Mouse (Mus musculus): ENCODE results near the gene Glg1.
"Not testable (repeated sequence)": the region's sequence is repeated elsewhere in the genome, so short reads cannot be mapped to it uniquely, and the experiment has no call there.

The Glg1 gene

DNA sequence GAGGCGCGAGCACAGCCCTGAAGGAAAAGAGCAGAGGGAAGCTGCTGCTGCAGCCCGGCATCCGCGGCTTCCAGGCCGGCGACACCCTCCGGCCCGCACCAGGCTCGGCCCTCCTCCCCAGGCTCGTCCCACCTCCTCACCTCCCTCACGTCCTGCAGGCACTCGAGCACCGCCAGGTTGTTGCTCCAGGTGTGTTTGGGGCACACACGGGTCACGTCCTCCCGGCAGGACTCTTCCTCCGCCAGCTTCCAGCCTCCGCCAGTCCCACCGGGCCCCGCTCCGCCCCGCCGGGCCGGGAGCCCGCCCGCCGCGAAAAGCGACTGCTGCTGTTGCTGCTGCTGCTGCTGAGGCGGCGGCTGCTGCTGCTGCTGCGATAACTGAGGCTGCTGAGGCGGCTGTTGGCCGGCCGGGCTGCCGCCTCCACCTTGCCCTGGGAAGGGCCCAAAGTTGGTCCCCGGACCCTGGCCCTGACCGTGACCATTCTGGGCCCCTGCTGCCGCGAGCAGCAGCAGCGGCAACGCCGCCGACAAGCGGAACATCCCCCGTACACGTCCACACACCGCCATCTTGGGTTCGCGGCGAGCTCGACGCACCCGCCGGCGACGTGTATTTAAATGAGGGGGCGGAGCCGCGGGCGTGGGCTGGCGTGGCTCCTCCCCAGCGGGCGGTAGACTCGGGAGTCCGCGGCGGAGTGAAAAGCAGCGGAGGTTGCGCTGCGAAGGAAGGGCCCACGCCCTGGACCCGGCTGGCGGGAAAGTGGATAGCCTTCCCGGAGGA, at the start of gene Glg1:
Gene Glg1 (minus strand): TSS at position 586 of the 777 bp plus-strand sequence.
- DNase-seq (ENCODE audit: extremely low spot score, low spot score) = peak; percentile 95

DNA sequence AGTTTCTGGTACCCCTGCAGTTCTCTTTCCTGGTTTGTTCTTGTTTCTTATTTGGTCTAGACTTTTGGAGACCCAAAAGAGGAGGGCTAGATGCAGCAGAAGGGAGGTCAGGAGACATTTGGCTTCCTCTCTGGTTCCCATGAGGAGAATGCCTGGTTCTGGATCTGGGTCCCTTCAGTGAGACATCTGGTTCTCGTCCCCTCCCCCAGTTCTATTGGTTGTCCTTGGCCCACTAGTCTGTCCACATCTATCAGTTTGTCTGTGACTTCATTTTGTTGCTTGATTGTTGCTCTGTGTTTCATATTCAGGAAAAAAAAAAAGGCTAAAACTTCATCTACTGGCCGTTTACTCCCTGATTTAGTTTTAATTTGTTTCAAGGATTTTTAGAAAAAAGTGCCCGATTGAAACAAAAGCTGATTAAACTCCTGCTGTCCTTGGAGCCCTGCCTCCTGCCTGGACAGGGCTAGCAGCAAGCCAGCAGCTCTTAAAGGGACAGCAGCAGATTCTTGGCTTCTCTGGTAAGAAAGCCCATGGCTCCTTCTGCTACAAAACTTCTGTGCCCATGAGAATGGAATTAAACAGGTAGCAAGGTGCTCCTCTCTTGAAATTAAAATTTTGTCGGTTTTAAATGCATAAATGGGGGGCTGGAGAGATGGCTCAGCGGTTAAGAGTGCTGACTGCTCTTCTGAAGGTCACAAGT, 46.2 kb upstream of the Glg1 start:
- no peak for DNase-seq (ENCODE audit: extremely low spot score, low spot score)

DNA sequence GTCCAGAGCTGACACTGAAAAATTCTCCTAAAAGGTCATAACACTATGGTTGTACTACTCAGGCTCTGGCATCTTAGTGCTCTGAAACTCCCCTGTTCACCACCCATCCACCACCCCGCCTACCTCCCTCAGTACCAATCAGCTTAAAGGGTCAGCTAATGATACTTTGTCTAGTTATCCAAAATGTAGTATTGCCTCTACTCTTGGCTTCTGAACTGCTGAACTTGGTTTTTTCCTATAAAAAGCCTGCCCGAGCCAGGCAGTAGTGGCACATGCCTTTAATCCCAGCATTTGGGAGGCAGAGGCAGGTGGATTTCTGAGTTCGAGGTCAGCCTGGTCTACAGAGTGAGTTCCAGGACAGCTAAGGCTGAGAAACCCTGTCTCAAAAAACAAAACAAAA, 45.3 kb upstream of the Glg1 start:
- DNase-seq (ENCODE audit: extremely low spot score, low spot score) = no peak

DNA sequence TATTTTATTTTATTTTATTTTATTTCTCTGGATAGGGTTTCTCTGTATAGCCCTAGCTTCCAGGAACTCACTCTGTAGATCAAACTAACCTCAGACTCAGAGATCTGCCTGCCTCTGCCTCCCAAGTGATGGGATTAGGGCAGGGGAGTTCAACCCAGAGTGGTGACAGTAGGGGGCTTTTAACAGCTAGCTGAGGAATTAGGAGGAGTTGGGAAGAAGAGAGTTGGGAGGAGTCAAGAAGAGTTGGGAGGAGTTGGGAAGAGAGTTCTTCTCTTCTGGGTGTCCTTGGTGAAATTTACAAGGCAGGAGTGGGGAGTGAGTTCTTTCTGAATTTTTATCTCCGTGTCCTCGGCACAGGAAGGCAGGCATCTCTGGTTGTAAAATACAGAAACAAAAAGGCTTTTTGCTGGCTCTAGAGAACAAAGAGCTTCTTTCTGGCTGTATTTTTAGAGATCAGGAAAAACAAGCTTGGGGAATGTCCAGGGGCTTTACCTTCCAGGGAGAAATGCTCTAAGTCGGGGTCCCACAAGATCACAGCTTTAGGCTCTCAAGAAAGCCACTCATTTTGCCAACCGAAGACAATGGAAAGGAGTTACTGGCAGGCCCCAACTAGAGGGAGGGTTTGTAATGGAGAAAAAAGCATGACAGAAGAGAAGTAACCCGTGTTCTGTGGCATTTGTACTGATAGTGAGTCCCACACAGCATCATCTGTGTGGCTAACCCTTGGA, 44.2 kb upstream of the Glg1 start:
- DNase-seq (ENCODE audit: extremely low spot score, low spot score) = not testable (repeated sequence)

DNA sequence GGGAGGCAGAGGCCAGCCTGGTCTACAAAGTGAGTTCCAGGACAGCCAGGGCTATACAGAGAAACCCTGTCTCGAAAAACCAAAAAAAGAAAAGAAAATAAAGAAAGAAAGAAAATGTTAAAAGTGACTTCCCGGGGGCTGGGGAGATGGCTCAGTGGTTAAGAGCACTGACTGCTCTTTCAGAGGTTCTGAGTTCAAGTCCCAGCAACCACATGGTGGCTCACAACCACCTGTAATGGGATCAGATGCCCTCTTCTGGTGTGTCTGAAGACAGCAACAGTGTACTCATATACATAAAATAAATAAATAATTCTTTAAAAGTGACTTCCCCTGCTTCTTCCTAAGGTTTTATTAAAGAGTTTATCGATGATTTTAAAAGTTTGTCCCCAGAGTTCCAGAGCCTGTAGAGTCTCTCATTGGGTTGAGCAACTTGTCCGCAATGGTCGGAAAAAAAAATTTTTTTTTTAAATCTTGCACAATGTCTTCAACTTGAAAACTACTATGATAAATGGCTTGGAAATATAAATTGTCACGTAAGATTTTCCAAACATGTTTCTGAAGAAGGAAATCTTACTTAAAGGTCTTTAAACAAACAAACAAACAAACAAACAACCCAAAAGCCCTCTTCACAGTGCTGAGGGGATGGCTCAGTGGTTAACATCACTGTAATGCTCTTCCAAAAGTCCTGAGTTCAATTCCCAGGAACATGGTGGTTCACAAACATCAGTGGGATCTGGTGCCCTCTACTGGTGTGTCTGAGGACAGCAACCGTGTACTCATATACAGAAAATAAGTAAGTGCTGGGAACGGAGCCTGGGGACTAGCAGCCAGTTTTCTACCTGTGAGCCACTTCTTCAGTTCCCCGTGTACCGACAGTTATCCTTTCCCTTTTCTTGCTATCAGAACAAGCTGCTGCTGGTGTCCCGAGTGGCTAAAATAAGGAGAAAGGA, 41.9 kb upstream of the Glg1 start:
- no peak for DNase-seq (ENCODE audit: extremely low spot score, low spot score)

DNA sequence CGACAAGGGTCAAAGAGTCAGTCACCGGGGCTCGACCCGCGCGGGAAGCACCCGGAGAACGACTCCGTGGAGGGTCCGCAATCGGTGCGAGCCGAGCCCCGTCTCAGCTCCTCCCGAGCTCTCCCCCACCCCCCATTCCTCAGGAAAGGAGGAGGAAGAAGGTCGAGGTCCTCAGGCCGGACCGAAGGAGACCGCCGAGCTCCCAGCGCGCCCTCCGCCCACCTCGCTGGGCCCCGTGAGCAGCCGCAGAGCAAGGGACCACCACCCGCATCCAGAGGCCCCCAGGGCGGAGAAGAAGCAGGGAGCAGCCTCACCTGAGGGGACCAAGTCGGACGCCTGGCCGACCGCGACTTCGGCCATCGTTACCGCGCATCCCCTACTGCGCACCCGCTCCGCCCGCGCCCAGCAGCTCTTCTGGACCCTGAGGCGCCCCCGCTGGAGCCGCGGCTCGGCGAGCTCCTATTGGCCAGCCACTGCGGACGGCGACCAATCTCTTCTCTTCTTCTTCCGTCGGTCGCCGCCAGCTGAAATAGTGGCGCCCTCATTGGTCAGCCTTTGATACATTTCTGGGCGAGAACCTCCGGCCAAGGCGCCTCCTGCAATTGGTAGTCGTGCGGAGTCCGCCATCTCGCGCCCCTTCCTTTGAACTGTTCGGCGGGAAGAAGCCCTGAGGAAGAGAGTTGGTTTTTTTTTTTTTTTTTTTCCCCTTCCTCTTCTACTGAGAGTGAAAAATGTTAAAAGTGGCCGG, 41.0 kb upstream of the Glg1 start, which contains the start of gene Rfwd3:
Gene Rfwd3 (minus strand): TSS at position 402 of the 748 bp plus-strand sequence.
- DNase-seq (ENCODE audit: extremely low spot score, low spot score) = peak; percentile 93

DNA sequence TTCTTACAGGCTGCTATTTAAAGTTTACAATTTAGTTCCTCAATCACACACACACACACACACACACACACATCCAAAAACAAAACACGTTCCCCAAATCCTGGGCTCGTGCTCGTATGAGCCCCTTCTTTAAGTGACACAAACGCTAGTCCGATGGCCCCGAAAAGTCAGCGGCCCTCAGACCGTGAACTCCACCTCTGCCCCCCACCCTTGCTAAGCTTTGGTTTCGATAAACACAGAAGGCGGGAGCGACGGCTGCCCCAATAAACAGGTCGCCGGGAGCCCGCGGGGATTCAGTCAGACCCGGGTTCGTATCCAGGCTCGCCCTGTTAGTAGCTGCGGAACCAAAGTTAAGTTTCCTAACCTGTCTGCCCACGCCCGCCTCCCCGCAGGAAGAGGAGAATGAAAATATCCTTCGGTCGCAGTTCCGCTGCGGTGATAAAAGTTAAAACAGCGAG, 40.4 kb upstream of the Glg1 start:
- peak; percentile 74 for DNase-seq (ENCODE audit: extremely low spot score, low spot score)

DNA sequence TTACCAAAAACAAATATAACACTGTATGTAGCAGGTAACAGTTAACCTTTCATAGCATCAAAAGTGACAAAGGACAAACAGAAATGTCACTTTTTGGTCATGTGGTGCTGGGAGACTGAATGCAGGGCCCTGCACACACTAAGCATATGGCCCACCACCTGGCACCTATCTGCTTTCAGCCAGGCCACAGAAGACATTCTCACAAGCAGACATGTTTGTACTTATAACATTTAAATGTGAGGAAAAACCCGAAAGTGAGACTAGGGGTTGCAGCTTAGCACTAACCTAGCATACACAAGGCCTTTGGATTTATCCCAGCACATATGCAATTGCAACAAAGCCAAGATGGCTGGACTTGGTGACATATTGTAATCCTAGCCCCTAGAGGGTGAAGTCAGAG, 39.0 kb upstream of the Glg1 start:
- no peak for DNase-seq (ENCODE audit: extremely low spot score, low spot score)

DNA sequence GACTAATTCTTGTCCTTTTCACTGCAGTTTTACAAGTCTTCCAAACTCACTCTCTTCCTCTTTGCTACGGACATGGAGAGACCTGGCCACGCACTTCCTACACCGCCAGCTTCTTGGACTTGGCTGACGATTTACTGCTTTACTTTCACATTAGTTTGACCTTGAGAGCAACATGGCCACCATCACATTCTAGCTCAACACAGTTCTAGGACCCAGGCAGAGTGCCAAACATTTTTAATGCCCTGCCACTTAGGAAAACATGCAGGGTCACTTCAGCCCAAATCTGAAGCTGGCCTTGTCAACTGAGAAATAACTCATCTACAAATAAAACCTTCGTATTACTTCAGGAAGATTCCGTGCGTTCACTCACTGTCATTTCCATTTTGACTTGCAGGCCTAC, 32.7 kb upstream of the Glg1 start:
- DNase-seq (ENCODE audit: extremely low spot score, low spot score) = no peak

DNA sequence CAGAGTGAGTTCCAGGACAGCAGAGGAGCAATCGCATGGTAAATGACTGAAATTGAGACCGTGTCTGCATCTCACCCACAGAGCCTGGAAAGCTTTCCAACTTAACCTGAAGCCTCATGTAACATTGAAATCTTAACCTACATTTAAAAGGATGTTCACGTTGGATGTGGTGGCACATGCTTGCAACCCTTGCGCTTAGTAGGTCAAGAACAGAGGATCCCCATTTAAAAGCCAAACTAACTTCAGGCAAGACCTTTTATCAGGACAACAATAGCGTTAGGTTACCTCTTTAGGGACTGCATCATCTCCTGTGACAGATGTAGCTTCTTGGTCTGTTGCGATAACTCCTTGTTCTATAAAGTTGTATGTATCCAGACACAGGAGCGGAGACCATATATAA, 31.6 kb upstream of the Glg1 start:
- DNase-seq (ENCODE audit: extremely low spot score, low spot score) = no peak

DNA sequence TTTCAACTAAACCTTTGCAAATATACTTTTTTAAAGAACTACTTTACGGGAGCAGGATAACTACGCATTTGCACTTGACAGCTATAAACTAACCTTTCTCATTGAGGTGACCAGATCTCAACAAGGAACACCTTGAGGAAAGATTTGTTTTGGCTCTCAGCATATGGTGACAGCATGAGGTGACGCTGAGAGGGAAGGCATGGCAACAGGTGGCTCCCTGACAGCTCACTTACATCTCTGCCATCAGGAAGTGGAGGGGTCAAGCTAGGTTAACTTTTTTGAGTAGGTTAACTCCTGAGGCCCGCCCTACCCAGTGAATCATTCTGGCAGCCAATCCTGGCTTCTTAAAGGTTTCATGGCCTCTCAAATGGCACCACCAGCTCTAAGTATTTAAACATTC, 26.6 kb upstream of the Glg1 start:
- no peak for DNase-seq (ENCODE audit: extremely low spot score, low spot score)

DNA sequence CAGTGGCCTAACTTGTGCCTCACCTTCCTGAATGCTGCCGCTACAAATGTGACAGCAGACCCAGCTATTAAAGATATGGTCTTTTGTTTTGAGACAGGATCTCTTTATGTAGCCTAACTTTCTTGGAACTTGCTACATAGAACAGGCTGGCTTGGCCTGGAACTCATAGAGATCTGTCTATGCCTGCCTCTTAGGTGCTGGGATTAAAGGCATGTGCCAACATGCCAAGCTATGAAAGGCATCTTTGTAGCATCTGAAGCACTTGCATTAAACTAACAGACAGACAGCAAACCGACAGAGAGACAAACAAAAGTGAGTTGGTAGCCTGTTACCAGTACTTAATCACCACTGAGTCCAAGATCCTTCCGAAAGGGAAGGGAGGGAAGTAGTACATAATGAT, 23.1 kb upstream of the Glg1 start:
- no peak for DNase-seq (ENCODE audit: extremely low spot score, low spot score)

DNA sequence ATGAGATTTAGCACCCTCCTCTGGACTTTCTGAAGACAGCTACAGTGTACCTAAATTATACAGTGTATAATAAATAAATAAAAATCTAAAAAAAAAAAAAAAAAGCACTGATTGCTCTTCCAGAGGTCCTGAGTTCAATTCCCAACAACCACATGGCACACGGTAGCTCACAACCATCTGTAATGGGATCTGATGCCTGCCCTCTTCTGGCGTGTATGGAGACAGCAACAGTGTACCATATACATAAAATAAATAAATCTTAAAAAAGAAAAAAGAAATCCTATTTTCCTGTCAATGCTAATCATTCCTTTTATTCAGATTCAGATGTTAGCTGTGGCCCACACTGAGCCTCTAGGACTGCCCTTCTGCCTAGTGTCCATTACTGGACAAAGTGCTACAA, 9.3 kb upstream of the Glg1 start:
- DNase-seq (ENCODE audit: extremely low spot score, low spot score) = no peak

DNA sequence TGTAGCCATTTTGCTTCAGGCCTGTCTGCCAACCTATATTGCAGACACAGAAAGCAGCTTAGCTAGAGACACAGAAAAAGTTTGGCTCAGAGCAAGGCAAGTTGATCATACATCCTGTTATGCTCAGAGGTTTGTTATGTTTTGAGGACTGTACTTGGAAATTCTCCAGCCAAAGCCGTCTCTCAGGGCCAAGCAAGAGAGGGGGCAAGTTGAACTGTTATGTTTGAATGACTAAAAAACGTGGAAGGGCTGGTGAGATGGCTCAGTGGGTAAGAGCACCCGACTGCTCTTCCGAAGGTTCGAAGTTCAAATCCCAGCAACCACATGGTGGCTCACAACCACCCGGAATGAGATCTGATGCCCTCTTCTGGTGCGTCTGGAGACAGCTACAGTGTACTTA, 7.1 kb upstream of the Glg1 start:
- not testable (repeated sequence) for DNase-seq (ENCODE audit: extremely low spot score, low spot score)

DNA sequence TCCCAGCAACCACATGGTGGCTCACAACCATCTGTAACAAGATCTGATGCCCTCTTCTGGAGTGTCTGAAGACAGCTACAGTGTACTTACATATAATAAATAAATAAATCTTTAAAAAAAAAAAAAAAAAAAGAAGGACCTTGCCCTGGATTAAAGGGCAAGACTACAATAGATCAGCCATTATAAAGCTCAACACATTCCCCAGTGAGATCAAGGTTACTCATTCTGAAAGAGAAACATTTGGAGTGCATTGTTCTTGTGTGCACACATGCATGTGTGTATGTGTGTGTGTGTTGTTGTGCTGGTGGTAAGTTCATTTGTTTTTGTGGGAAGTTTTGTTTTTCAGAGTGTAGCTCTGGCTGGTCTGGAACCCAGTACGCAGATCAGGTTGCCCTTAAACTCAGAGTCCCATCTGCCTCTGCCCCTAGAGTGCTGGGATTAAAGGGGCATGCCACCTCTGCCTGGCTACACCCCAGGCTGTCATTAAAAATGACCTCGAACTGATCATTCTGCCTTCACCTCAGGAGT, 5.7 kb upstream of the Glg1 start:
- DNase-seq (ENCODE audit: extremely low spot score, low spot score) = no peak

DNA sequence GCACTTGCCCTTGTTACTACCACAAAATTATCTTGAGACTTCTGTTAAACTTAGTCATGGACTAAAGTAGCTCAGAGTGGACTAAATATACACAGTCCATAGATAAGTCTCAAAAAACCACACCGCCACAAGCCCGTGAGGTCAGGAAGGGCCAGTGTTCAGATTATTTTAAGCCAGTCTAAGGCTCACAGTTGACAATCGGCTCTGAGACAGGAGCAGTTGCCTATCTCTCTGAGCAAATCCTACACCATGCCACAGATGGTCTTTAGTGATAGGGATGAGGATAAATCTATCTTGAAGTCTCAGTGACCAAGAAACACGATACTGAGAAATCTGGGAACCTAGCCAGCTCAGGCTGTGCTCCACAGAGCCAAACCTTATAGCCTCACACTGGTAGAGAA, 3.0 kb upstream of the Glg1 start:
- no peak for DNase-seq (ENCODE audit: extremely low spot score, low spot score)

DNA sequence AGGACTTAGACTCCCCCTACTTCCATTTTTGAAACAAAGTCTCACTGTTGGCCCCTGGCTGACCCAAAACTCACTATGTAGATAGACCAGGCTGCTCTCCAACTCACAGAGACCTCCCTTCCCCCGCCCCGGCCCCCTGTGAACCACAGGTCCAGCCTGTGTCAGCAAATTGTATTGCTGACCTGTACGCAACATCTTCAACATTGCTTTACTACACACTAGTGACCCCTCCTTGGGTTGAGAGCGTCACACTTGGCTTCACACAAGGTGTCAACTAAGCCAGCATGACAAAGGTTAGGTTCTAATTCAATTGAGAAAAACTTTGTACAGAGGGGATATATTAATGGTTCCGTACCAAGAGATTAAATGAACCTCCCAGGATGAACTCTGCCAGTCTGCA, 1.2 kb upstream of the Glg1 start:
- DNase-seq (ENCODE audit: extremely low spot score, low spot score) = no peak

DNA sequence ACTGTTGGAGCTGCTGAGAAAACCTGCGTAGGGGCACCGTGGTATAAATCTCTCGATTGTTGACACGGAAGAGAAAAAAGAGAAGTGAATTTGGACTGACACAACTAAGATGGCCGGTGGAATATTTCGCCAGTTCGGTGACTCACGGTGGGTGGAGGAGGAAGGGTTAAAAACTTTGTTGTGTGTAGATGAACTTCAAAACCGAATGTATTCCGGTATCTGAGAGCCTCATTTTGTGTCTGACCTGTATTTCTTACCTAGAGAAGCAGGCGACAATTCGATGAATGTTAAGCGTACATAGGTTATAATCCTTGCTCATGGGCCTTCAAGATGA, 359 bp upstream of the Glg1 start:
- DNase-seq (ENCODE audit: extremely low spot score, low spot score) = no peak

DNA sequence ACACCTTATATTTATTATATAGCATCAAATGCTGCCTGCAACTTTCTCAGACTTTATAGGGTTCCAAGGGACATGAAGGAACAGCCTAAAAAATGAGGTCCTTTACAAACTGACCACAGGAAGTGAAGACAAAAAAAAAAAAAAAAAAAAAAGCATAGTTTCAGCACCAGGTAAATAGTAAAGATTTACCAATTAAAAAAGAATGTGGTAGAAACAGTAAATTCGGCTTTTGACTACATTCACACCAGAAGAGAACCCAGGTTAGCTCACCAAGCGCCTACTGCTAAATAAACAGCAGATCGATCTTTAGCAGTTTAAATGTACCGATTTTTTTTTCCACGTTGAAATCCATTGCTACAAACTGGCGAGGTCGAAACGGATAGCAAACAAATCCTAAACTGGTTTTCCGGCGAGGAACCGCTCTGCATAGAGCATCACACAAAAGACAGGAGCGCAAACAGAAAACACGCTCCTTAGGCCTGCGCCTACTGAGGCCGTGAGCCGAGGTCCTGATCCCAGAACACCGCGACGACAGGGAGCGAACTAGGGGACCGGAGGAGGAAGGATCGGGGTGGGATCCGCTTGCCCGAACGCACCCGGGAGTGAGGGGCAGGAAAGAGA, 896 bp downstream of the Glg1 start:
- DNase-seq (ENCODE audit: extremely low spot score, low spot score) = no peak

Measured in neural tube, embryonic 10.5 days (tissue).